Mouse (Mus musculus) urinary bladder, postnatal 36 days (tissue): ENCODE results near the gene Nox4.
A peak's percentile ranks its signal among the peaks of the same experiment; 100 is the strongest.

Source experiments
- DNase-seq, 2 experiments: peaks; one replicate each; pipeline ENCODE4 v3.0.0; 2022; ENCODE audit warnings: low spot score in 2 of 2, mixed read lengths in 1 of 2

Nox4 gene

DNA sequence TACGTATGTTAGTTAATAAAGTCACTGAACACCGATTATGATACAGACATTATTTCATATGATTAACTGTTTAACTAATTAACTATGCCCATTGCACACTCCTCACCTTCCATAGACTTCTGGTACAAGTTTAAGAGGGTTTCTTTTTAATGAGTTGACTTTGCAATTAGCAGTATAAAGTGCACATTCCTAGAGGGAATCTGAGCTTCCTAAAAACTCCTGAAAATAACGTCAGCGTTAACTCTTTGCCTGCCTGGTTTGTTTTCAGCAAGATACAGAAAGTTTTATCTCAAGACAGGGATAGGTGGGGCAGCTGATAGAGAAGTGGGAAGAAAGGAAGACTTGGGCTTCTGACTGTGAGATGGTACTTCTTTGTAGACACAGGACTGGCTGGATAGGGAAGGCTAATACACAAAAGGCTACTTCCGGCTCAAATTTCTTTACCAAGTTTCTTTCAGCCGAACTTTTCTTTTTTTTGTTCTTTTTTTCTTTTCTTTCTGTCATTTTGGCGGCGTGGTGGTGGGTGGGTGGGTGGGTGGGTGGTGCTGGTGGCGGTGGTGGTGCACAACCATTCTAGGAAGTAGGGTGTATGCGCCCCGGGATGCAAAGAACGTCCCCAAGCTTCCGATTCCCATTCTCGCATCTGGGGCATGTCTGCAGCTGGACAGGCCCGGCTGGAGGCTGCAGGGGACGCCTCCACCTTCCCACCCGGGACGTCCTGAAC, at the start of gene Nox4:
TSS of gene Nox4 (plus strand) at position 241 of the 724 bp plus-strand sequence.
- no peak for DNase-seq

DNA sequence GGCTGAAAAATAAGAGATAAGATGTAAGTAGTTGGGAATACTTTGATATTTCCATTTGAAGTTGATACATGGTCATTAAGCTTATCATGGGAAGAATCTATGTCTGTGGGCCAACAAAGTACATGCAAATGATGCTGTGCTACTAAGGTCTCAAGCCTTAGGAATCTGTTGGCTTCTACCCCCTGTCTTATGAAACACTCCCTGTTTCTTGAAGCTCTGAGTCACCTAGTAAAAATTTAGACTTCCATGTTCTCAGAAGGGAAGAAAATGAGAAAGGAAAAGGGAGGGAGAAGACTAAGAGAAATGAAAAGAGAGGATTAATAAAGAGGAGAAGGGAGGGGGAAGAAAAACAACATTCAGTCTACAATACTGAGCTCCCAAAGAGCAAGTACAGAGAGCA, 41.1 kb upstream of the Nox4 start:
- no peak for DNase-seq

DNA sequence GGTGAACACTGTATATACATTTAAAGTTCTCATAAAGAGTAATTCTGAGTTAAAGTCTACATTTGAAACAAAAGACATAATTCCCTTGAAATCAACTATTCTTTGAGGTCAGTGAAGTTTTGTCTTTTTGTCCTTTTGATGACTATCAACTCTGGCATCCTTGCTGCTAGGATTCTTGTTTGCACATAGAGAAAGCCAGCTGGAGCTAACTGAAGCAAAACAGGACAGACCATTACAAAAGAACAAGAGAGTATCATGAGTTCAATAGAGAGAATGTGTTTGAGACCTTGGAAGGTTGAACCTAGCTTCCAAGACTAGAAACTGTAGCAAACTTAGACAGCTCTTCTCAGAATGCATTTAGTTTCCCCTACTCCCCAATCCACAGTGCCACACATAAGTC, 24.2 kb upstream of the Nox4 start:
- DNase-seq = no peak

DNA sequence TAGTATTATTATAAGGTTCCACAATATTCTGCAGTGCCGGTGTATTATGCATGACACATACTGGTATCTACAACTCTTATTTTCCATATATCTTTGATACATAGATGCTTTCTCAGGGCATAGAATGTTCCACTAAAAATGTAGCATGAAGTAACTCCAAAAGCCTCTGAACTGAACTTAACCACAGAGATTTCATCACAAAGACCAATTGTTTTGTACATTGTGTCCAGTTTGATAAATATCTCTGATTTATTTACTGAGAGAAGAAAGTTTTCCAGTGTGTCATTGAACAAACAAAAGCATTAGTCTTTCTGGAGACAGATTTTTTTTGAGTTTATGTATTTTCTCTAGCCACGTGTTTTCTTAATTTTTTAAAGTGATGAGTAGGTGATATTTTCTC, 23.1 kb upstream of the Nox4 start:
- DNase-seq = no peak

DNA sequence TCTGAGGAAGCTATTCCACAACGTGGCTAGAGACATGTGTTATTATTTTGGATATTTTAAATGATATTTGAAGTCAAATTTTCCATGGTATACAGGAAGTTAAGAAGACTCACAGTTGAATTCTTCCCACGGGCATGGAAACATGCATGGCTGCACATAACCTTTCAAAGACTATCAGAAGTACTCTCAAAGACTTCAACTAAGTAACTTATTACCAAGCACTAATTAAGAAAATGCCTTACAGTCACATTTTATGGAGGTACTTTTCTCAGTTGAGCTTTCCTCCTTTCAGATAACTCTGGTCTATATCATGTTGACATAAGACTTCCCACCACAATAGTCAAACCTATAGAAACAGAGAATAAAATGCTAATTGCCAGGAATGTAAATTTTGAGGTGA, 20.3 kb upstream of the Nox4 start:
- DNase-seq = no peak

- DNase-seq = no peak
Observed at GRCm38 (mm10) chr7:87227051-87227948, 18.6 kb upstream of the Nox4 start.

GRCm38 (mm10) chr7:87229502-87229901, 16.4 kb upstream of the Nox4 start:
- DNase-seq = no peak

DNA sequence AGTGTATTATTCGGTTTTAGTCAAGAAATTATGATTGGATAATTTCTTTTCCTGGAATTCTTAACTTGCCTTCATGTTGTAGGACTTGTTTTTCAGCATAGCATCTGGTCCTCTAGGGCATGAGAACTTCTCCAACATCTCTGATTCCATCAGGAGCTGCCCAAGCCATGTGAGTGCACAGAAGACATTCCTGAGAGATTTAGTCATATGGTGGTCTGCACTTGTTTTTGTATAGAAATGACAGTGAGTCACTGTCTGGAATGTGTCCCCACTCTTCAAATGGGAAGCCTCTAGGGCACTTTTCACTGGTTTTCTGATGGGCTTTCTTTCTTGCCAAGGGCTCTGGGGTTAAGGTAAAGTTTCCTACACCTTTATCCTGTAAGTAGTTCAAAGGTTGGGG, 4.8 kb upstream of the Nox4 start:
- DNase-seq = no peak

DNA sequence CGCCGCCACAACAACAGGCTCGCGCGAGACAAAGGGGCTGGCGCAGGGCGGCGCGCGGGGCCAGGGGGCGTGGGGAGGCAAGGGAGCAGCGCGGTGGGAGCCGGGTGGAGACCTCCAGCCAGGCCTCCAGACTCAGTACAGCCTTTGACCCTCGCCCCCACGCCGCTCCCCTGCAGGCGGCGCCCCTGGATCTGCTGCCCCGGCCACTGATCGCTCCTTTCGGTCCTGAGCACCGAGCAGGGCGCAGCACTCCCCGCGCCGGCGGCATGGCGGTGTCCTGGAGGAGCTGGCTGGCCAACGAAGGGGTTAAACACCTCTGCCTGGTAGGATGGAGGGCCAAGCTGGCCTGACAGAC, 661 bp downstream of the Nox4 start:
- peak in 1 of 2 experiments; percentile 14 for DNase-seq

GRCm38 (mm10) chr7:87246940-87247339, 1.0 kb downstream of the Nox4 start:
- no peak for DNase-seq

- DNase-seq = no peak
Observed at GRCm38 (mm10) chr7:87247926-87248325, 2.0 kb downstream of the Nox4 start.

GRCm38 (mm10) chr7:87252071-87252470, 6.2 kb downstream of the Nox4 start:
- DNase-seq = no peak

DNA sequence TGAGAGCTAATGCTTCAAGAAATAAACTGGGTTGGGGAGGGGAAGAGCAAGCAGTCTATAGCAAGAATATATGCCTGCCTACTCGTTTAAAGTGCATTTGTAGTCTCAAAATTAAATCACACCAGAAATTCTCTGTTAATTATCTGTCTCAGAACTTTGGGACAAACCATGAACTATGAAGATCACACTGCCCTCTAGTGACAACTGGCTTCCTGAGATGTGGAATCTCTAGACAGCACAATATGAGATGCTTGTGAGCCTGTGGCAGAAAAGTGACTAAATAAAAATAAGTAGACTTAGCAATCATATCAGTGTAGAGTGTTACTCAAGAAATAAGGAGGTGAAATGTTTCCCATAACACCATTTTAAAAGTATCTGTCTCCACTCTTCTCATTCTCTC, 31.3 kb downstream of the Nox4 start:
- DNase-seq = peak in 1 of 2 experiments; percentile 1

GRCm38 (mm10) chr7:87303726-87304315, 57.9 kb downstream of the Nox4 start:
- DNase-seq = no peak

DNA sequence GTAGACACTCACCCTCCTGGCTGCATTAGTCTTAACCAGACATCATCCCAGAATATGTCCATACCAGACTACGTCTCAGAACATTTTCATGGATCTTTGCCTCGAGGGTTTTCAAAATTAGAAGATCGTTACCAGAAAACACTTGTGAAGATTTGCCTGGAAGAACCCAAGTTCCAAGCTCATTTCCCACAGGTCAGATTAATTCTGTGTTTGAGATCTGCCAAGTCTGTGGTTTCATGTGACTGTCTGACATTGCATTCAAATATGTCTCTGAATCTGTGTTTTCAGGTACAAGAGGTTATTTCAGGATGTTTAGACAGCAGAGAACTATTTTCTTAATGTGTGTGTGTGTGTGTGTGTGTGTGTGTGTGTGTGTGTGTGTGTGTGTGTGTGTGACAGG, 75.7 kb downstream of the Nox4 start:
- no peak for DNase-seq

- no peak for DNase-seq
Observed at GRCm38 (mm10) chr7:87322085-87322484, 76.2 kb downstream of the Nox4 start.

DNA sequence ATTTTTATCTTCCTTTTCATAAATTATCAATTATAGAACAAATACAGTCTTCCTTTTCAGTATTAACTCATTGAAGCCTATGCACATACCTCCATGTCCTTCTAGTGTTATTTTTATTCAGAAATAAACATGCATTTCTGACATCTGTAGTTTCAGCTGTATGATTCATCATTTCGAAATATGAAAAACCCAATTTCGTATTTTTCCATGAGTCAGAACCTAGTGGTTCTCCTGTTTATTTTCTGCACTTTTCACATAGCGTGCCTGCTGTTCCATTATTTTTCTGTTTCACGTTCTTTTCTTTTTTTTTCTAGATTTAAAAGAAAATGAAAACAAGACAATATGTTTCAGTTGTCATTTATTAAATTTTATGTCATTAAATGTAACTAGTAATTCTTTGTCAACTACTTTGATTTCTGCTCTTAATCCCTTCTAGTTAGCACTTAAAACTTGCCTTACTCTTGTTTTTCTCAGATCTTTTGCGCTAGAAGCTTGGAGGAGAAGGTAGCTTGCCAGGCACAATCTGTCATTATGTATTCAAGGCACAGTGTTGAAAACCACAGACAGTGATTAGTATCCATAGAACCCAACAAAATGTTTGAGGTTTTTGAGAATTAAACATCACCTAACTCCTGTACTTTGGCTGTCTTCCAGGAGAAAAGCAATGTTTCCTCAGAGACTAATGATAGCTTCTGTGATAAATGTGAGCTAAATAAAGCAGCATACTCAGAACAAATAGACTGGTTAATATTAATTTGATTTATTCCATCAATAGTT, 85.1 kb downstream of the Nox4 start:
- no peak for DNase-seq

- no peak for DNase-seq
Observed at GRCm38 (mm10) chr7:87345598-87345997, 99.7 kb downstream of the Nox4 start.

- no peak for DNase-seq
Observed at GRCm38 (mm10) chr7:87352818-87353217, 106.9 kb downstream of the Nox4 start.

DNA sequence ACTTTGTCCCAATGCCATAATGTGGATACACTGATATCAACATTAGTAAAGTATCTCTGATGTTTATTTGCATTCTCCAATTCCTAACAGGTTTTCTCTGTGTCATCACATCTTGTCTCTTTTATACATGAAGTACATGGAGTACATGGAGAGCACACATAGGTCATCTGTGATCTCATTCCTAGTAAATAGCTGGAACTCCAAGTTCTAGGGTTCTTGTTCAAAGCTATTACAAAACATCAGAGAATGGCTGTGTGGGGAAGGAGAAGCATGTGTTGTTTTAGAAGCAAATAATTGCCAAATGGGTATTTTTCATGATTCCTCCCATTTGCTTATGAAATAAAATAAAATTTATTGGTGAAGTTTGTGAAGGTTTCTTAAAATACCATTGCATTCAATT, 121.9 kb downstream of the Nox4 start:
- no peak for DNase-seq

DNA sequence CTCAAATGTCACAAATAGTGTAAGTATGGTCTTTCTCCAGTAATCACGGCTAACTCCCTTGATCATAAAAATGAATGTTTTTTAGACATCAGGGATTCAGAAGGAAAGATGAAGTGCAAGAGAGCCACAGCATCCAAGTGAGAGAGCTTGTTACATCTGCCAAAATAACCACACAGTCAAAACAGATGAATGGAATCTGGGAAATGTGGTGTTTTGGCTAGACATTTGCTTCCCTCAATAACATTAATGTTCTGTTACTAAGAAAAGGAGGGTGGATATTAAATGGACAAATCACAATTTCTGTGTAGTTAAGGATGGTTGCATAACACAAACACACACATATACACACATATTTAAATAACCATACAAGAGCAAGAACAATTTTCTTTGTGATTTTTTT, 123.2 kb downstream of the Nox4 start:
- no peak for DNase-seq

DNA sequence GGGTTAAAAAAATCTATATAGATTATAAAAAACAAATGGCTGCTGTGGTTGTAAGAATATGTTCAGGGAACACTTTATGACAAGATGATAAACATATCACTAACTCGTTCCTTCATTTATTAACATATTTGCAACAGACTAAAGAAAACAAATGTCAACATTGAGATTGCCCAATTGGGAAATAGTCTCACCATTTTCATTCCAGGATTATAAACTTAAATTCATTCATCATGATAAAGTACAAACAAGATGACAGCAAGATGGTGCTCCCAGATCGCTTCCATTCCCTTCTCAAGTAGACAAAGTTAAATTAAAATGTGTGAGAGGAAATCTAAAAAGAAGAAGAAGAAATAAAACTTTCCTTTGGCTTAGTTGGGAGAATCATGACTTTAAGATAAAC, 124.9 kb downstream of the Nox4 start:
- DNase-seq = no peak
